Mouse (Mus musculus): ENCODE measurements around the gene Slc26a5. TPM values are rescaled to one million over a fixed set of nuclear protein-coding genes. Genes with fewer than 3 reads are reported as not detected.

The Slc26a5 gene
- total and polyA plus RNA-seq, 3 experiments = not detected

- in situ Hi-C loops (cut with MboI; ENCODE audit: low pct_ligation_motif_present, low pct_unique_long_range_greater_than_20kb, low sequenced_read_pairs) (no loop called here), dilution Hi-C loops (cut with MboI; ENCODE audit: extremely low pct_ligation_motif_present, extremely low pct_unique_long_range_greater_than_20kb, low sequenced_read_pairs) (no loop called here)
- TF ChIP-seq ELF1 (IDR thresholded peaks at IDR 0.05; ENCODE audit: low read depth, low read length) = no peak
- TF ChIP-seq NELFE (IDR thresholded peaks at IDR 0.05; ENCODE audit: low read depth, low read length) = no peak
- no peak for TF ChIP-seq ETS1 (conservative IDR thresholded peaks at IDR 0.05; ENCODE audit: low read depth, low read length)
- TF ChIP-seq MEF2A (IDR thresholded peaks at IDR 0.05; ENCODE audit: borderline replicate concordance, low read depth, low read length) = no peak
- TF ChIP-seq CTCF (conservative IDR thresholded peaks at IDR 0.05 in 1 of 2, IDR thresholded peaks at IDR 0.05 in 1 of 2; ENCODE audit: low read depth in 2 of 2, low read length in 2 of 2) = no peak
- TF ChIP-seq ZC3H11A (IDR thresholded peaks at IDR 0.05; ENCODE audit: low read depth, low read length) = no peak
- no peak for TF ChIP-seq RAD21 (IDR thresholded peaks at IDR 0.05; ENCODE audit: low read depth, low read length)
- H3K9me3 ChIP-seq (replicated peaks; ENCODE audit: low read length) = peaks cover 2% of the 10 kb centered on the region
- no peaks in the 10 kb centered on the region for H3K27me3 ChIP-seq (replicated peaks)
- H3K4me2 ChIP-seq (ENCODE audit: insufficient read depth, low read depth, poor library complexity, severe bottlenecking) = no peak overlapping the region
- no peaks in the 10 kb centered on the region for H3K36me3 ChIP-seq (replicated peaks in 1 of 2; ENCODE audit: control insufficient read depth in 1 of 2, insufficient read depth in 1 of 2, low read length in 1 of 2)
- no peak overlapping the region for H3K9ac ChIP-seq (ENCODE audit: insufficient read depth, low read depth)
- peaks cover 0 to 3% of the 10 kb centered on the region in 2 experiments; a peak in 1 of 4 replicates for H3K4me1 ChIP-seq (ENCODE audit: control insufficient read depth in 1 of 2, insufficient read depth in 2 of 2)
- H3K79me2 ChIP-seq (replicated peaks; ENCODE audit: control insufficient read depth, extremely low read depth, insufficient read depth, poor library complexity, severe bottlenecking) = no peaks in the 10 kb centered on the region
- no peak overlapping the region for H3K4me3 ChIP-seq (replicated peaks in 1 of 3; ENCODE audit: low read depth in 2 of 3, low read length in 2 of 3, poor library complexity in 1 of 3)
- no peak for DNase-seq (ENCODE audit: extremely low read depth)
- H3K27ac ChIP-seq (ENCODE audit: insufficient read depth, low read depth) = no peak overlapping the region
Observed at GRCm38 (mm10) chr5:21912835-21913530, 47.6 kb upstream of the Slc26a5 start.

- in situ Hi-C loops (cut with MboI; ENCODE audit: low pct_ligation_motif_present, low pct_unique_long_range_greater_than_20kb, low sequenced_read_pairs) = no loop called here
Observed at GRCm38 (mm10) chr5:21910726-21911125, 45.3 kb upstream of the Slc26a5 start.

GRCm38 (mm10) chr5:21909713-21910112 lies 44.3 kb upstream of the Slc26a5 start:
- no peaks in the 10 kb centered on the region for H3K36me3 ChIP-seq (replicated peaks in 1 of 2; ENCODE audit: control insufficient read depth in 1 of 2, insufficient read depth in 1 of 2, low read length in 1 of 2)
- H3K4me2 ChIP-seq (ENCODE audit: insufficient read depth, low read depth, poor library complexity, severe bottlenecking) = no peak overlapping the region
- no peaks in the 10 kb centered on the region for H3K79me2 ChIP-seq (replicated peaks; ENCODE audit: control insufficient read depth, extremely low read depth, insufficient read depth, poor library complexity, severe bottlenecking)
- no peak overlapping the region for H3K9ac ChIP-seq (ENCODE audit: insufficient read depth, low read depth)
- no peak overlapping the region for H3K27ac ChIP-seq (ENCODE audit: insufficient read depth, low read depth)
- DNase-seq (ENCODE audit: extremely low read depth) = no peak
- H3K4me3 ChIP-seq (replicated peaks in 1 of 3; ENCODE audit: low read depth in 2 of 3, low read length in 2 of 3, poor library complexity in 1 of 3) = no peak overlapping the region
- dilution Hi-C loops (cut with MboI; ENCODE audit: extremely low pct_ligation_motif_present, extremely low pct_unique_long_range_greater_than_20kb, low sequenced_read_pairs) (no loop called here), in situ Hi-C loops (cut with MboI; ENCODE audit: low pct_ligation_motif_present, low pct_unique_long_range_greater_than_20kb, low sequenced_read_pairs) (no loop called here)
- H3K27me3 ChIP-seq (replicated peaks) = no peaks in the 10 kb centered on the region
- no peaks in the 10 kb centered on the region for H3K9me3 ChIP-seq (replicated peaks; ENCODE audit: low read length)
- H3K4me1 ChIP-seq (ENCODE audit: control insufficient read depth in 1 of 2, insufficient read depth in 2 of 2) = peaks cover 0 to 3% of the 10 kb centered on the region in 2 experiments; a peak in 1 of 4 replicates
- TF ChIP-seq MXI1 (IDR thresholded peaks at IDR 0.05; ENCODE audit: low read depth, low read length) (no peak), CHD2 (IDR thresholded peaks at IDR 0.05; ENCODE audit: low read length) (no peak), CHD1 (IDR thresholded peaks at IDR 0.05; ENCODE audit: low read depth, low read length) (no peak), ZKSCAN1 (IDR thresholded peaks at IDR 0.05; ENCODE audit: borderline replicate concordance, low read depth, low read length) (no peak), SIN3A (IDR thresholded peaks at IDR 0.05; ENCODE audit: low read length) (no peak), SMC3 (IDR thresholded peaks at IDR 0.05; ENCODE audit: low read depth, low read length) (no peak), MYC (IDR thresholded peaks at IDR 0.05; ENCODE audit: low read depth, low read length) (no peak), MAFK (IDR thresholded peaks at IDR 0.05; ENCODE audit: insufficient replicate concordance, low read length) (no peak), ELF1 (IDR thresholded peaks at IDR 0.05; ENCODE audit: low read depth, low read length) (no peak), USF2 (conservative IDR thresholded peaks at IDR 0.05; ENCODE audit: low read depth, low read length) (no peak), IRF4 (IDR thresholded peaks at IDR 0.05; ENCODE audit: low read depth, low read length) (no peak), USF1 (IDR thresholded peaks at IDR 0.05; ENCODE audit: low read depth, low read length) (no peak), CTCF (conservative IDR thresholded peaks at IDR 0.05 in 1 of 2, IDR thresholded peaks at IDR 0.05 in 1 of 2; ENCODE audit: low read depth in 2 of 2, low read length in 2 of 2) (no peak), MAZ (IDR thresholded peaks at IDR 0.05; ENCODE audit: low read depth, low read length) (no peak), ZC3H11A (IDR thresholded peaks at IDR 0.05; ENCODE audit: low read depth, low read length) (no peak), UBTF (IDR thresholded peaks at IDR 0.05; ENCODE audit: low read depth, low read length) (no peak)

More at GRCm38 (mm10) chr5:21910726-21911125, 45.3 kb upstream of the Slc26a5 start:
- dilution Hi-C loops (cut with MboI; ENCODE audit: extremely low pct_ligation_motif_present, extremely low pct_unique_long_range_greater_than_20kb, low sequenced_read_pairs) = no loop called here
- H3K4me2 ChIP-seq (ENCODE audit: insufficient read depth, low read depth, poor library complexity, severe bottlenecking) = no peak overlapping the region
- H3K79me2 ChIP-seq (replicated peaks; ENCODE audit: control insufficient read depth, extremely low read depth, insufficient read depth, poor library complexity, severe bottlenecking) = no peaks in the 10 kb centered on the region
- H3K4me1 ChIP-seq (ENCODE audit: control insufficient read depth in 1 of 2, insufficient read depth in 2 of 2) = peaks cover 0 to 3% of the 10 kb centered on the region in 2 experiments; a peak in 1 of 4 replicates
- no peak overlapping the region for H3K4me3 ChIP-seq (replicated peaks in 1 of 3; ENCODE audit: low read depth in 2 of 3, low read length in 2 of 3, poor library complexity in 1 of 3)
- H3K9ac ChIP-seq (ENCODE audit: insufficient read depth, low read depth) = no peak overlapping the region
- H3K27ac ChIP-seq (ENCODE audit: insufficient read depth, low read depth) = no peak overlapping the region
- H3K9me3 ChIP-seq (replicated peaks; ENCODE audit: low read length) = no peaks in the 10 kb centered on the region
- no peak for TF ChIP-seq MAFK (IDR thresholded peaks at IDR 0.05; ENCODE audit: insufficient replicate concordance, low read length)
- no peak for TF ChIP-seq JUN (IDR thresholded peaks at IDR 0.05; ENCODE audit: insufficient read depth, low read depth, low read length)
- no peak for TF ChIP-seq SIN3A (IDR thresholded peaks at IDR 0.05; ENCODE audit: low read length)
- no peak for TF ChIP-seq ZC3H11A (IDR thresholded peaks at IDR 0.05; ENCODE audit: low read depth, low read length)
- TF ChIP-seq HCFC1 (IDR thresholded peaks at IDR 0.05; ENCODE audit: low read depth, low read length) = no peak
- no peak for TF ChIP-seq ZNF384 (IDR thresholded peaks at IDR 0.05; ENCODE audit: low read depth, low read length)
- no peak for TF ChIP-seq NRF1 (IDR thresholded peaks at IDR 0.05; ENCODE audit: low read depth, low read length)
- no peak for TF ChIP-seq PAX5 (IDR thresholded peaks at IDR 0.05; ENCODE audit: low read length)
- TF ChIP-seq MAX (IDR thresholded peaks at IDR 0.05; ENCODE audit: low read length) = no peak
- TF ChIP-seq ETS1 (conservative IDR thresholded peaks at IDR 0.05; ENCODE audit: low read depth, low read length) = no peak
- TF ChIP-seq TBP (conservative IDR thresholded peaks at IDR 0.05; ENCODE audit: low read depth, low read length) = no peak
- TF ChIP-seq GABPA (IDR thresholded peaks at IDR 0.05; ENCODE audit: insufficient replicate concordance, low read depth, low read length) = no peak
- no peak for TF ChIP-seq MXI1 (IDR thresholded peaks at IDR 0.05; ENCODE audit: low read depth, low read length)
- no peaks in the 10 kb centered on the region for H3K27me3 ChIP-seq (replicated peaks)
- no peak for DNase-seq (ENCODE audit: extremely low read depth)
- no peaks in the 10 kb centered on the region for H3K36me3 ChIP-seq (replicated peaks in 1 of 2; ENCODE audit: control insufficient read depth in 1 of 2, insufficient read depth in 1 of 2, low read length in 1 of 2)
